Mouse (Mus musculus): ENCODE data around the gene Sgcd. TPM values are rescaled to one million over a fixed set of nuclear protein-coding genes. Genes with fewer than 3 reads are reported as not detected.

Gene Sgcd
- total RNA-seq (2022) = 10 to 100 TPM; 11.7 to 14.7 (median 12.5) TPM

DNA sequence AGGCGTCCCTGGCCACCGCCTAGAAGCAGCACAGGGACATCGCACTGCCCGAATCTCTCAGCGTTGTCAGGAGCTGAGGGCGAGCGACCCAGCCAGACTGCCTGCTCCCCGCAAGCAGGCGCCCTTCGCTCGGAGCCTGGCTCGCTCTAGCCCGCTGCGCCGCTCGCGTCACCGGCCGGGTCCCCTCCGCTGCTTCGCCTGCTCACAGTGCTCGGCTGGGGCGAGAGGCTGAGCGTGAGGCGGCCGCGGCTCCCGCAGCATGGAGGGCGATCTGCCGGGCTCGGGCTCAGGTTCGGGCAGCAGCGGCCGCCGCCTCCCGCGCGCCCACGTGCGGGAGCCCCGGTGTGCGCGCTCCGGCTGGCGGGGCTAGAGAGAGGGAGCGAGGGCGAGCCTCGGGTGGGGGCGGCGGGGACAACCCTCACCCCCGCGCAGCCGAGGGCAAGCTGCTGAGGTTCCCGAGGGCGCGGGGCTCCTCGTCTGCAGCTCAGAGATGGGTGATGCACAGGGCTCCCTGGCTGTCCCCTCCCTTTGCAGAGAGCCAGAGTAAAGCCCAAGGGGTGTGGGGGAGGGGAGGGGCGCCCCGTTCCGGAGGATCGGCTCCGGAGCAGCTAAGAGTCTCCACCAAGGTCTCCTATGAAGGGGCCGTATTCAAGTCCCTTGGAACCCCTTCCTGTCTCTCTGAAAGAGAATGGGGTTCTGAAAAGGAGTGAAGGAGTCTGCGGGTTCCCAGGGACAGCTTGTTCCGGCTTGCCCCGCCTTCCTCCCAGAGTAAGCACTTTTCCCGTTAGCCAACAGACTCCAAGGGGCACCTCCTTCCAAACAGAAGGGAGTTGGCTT lies at the start of gene Sgcd:
Gene Sgcd, minus strand, starts transcription at position 273 of the 837 bp plus-strand sequence.
- DNase-seq (ENCODE audit: low spot score in 2 of 2) = peak; percentile 26 to 30

DNA sequence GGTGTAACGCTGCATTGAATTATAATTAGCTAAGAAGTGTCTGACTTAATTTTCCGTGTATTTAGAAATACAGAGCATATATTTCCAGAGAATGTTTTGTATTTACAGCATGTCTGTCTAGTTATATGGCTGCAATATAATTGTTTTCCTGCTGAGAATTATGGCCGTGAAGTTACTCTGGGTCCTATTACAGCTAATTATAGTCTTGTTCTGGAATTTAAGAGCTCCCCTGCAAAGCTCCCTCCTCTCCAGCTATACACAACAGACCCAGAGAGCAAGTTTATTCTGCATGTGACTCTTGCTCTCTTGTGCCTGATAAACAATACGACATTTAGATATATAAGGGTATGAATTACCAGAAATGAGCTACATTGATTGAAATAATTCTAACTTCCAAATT lies 49.3 kb upstream of the Sgcd start:
- no peak for DNase-seq (ENCODE audit: low spot score in 2 of 2)

DNA sequence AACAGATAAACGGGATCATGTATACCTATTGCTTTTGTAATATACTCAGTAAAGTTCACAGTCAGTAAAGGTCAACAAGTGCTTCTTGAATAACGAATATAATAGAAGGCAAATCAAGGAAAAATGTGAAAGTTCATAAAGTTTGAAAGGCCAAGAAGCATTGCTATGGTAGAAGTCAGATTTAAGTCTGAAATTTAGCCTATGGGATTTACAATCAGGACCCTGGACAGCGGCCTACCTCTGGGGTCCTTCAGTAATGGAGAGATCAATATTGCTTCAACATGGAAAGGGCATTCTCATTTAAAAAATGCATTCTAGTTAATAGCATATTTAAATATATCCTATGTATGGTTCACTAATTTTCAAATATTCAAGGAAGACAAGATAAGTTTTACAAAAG lies 24.1 kb upstream of the Sgcd start:
- no peak for DNase-seq (ENCODE audit: low spot score in 2 of 2)

DNA sequence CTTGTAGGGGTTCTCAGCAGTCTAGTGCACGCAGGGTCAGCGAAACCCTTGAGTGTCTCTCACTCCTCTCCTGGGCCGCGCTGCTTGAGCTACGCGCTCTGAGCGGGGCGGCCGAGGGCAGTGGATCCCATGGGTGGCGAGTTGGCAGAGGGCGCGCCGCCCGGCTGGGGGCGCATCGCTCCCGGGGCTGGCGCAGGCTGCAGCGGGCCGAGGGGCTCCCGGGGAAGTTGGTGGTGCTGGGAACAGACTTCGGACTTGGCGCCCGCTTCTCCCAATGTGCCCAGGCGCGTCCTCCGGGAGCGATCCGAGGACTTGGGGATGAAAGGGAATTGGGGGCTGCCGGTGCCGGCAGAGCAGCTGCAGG lies 454 bp downstream of the Sgcd start:
- DNase-seq (ENCODE audit: low spot score in 2 of 2) = peak in 1 of 2 experiments; percentile 32

DNA sequence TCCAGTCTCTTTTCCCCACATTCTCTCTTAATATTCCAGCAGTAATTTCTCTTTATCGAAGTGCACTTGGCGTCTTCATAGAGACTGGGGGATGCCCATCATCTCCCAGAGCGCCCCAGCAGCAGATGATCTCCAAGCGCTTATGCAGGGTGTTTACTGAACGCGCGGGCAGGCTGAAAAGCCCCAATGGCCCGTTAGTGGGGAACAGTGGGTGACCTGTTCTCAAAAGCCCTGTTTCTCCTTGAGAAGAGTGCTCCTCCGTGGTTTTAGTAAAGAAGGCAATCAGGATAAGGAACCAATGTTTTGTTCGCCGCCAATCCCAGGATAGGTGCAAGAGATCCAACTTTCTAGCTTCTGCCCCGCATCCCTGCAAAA lies 889 bp downstream of the Sgcd start:
- DNase-seq (ENCODE audit: low spot score in 2 of 2) = peak in 1 of 2 experiments; percentile 6

DNA sequence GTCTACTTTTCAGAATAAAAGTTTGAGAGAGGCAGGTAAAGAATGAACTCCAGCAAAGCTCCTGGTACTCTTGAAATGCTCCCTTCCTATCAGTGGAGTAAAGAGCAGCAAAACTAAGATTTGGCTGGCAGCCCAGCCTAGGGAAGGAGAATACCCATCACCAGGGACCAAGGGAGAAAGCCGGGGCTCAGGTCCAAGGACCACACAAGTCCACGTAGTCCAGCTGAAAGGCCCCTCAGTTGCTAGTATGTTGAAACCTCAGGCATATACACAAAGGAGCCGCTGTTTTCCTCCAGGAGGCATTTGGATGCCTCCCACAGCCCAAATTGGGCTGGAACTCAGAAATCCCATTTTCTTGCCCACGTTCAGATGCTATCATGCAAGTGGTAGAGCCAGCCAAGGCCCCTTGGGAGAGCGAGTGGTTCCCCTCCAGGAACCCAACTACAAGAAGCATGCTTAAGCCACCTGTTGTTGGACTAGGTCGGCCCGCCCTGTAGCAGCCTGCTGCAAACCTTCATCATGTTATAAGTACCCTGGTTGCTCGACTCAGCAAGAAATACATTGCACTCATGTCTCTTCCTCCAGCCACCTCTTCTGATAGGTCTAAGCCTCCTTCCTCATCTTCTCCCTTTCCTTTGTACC lies 1.4 kb downstream of the Sgcd start:
- peak in 1 of 2 experiments; percentile 13 for DNase-seq (ENCODE audit: low spot score in 2 of 2)

DNA sequence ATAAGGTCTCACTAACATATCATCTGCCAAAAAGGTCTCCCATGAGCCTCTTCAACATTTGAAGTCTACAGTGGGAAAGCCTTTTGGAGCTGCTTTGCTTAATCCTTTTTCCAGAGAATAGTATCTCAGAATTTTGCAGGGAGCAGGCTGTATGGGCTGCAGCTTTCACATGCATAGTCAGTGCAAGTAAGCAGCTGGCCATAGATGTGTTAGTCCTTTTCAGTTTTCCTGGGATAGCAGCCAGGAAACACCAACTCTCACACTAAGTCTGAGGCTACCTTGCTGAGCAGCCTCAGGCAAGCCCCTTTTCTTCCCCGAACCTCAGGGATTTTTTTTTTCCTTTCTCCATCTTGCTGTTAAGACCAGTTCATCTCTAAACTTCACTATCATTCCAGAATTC lies 6.6 kb downstream of the Sgcd start:
- no peak for DNase-seq (ENCODE audit: low spot score in 2 of 2)

DNA sequence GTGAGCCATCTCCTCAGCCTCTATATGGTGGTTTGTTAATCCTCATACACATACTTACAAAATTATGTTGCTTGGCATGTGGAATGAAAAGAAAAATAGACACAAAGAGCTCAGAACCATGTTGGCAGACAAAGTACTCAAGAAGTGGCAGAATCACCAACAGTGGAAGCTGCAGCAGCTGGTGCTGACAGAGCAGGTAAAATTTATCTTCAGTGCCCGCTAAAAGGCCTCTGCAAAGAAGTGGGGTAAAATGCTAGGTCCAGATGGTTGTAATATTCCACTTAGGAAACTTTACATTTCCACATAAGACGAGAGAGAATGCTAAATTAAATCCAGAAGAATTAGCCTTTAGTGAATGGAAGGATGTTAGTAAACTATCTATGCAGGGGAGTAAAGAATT lies 7.7 kb downstream of the Sgcd start:
- DNase-seq (ENCODE audit: low spot score in 2 of 2) = no peak

DNA sequence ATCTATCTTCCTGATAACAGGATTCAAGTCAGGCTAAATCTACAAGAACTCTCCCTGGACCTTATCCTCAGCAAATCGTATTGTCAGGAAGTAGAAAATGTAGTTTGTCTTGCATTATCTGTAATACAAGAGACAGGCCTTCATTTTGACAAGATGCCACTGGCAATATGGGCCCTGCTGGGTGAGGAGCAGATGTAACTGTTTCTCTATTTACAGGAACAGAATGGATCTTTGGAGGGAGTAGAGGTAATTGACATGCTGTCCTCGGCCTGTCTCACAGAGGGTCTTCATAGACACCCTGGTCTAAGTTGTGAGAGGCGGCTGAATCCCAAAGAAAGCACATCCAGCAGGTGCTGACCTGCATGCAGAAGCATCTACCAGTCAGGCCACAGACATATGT lies 35.5 kb downstream of the Sgcd start:
- no peak for DNase-seq (ENCODE audit: low spot score in 2 of 2)

DNA sequence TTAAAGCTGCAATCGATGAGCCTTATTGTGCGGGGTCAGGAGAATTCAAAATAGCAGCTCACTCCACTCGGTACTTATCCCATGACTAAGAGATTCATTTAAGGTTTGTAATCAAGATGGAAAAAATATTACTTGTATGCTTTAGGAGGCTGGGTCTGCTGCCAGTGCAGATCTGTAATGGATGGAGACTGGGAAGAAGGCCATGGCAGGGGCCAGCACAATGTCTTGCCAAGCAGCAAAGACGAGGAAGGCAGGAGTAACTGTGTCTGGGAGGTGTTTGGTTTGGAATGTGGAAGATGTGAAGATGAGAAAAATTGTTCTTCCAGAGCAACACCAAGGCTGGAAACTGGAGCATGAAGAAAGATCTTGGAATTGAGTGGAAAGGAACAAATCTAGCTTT lies 36.4 kb downstream of the Sgcd start:
- DNase-seq (ENCODE audit: low spot score in 2 of 2) = no peak

DNA sequence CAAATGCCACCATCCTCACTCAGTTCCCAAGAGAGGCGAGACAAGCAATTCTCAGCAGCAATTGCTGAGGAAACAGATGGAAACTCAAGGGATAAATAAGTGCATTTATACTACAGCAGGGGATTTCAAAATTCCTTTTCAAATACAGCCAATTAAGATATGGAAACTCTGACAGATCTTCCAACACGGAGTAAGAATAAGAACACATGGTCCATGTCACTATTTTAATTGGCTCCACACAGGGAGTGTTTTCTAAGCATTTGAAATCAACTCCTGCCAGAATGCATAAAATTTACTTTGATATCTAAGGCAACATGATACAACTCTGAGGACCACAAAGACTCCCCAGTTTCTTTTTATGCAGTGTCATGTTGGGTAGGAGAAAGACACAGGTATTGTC lies 49.0 kb downstream of the Sgcd start:
- no peak for DNase-seq (ENCODE audit: low spot score in 2 of 2)

DNA sequence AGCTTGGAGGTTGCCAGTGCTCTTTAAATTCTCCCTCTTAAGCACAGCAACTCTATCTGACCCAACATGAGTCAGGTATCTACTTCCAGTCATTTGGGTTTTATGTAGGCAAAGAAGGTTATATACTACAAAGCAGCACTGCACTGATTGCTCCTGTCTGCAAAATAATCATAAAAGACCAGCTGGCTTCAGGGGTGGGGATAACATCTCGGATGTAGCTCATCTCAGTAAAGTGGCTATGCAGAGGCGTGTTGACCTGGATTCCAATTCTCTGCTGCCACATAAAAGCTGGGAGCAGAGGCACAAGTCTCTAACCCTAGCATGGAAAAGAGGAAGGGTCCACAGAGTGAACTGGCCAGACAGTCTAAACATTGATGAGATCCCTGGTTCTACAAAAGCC lies 71.2 kb downstream of the Sgcd start:
- no peak for DNase-seq (ENCODE audit: low spot score in 2 of 2)

DNA sequence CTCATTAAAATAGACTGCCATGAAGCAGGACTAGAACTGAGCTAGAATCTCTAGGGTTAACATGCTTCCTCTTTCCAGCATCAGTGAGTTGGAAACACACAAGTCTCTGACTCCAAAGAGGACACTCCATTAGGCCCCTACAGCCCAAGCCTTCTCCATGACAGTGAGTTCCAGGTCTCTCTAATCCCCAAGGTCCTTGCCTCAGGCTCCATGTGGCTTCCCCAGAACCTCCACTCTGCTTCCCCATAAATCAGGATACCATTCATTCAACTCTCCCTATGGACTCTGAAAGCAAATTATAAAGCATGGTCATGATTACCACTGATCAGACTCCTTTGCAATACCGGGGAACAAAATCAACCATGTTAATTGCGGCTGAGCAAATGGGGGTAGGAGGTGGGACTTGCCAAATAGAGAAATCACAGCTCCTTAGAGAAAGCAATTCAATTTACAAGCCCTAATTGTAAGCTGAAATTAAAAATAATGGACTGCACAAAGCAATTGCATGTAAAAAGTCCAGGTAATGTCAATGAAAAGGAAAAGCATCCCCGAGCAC lies 97.1 kb downstream of the Sgcd start:
- DNase-seq (ENCODE audit: low spot score in 2 of 2) = no peak

DNA sequence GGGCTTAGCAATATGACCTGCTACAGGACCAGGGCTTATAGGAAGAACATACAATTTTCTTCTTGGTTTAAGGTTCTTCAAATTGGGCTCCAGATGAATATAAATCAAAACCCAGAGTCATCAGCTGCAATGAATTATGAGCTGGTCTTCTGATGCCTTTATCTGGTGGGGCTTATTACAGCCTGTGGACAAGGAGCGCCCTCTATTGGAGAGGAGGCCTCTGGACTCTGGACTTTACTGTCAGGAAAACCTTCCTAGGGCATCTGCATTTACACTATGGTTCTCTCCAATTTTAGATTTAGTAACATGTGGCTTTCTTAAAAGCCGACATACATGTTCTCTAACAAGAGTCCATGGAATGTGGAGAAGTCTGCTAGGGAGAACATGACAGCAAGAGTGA lies 98.5 kb downstream of the Sgcd start:
- DNase-seq (ENCODE audit: low spot score in 2 of 2) = no peak

DNA sequence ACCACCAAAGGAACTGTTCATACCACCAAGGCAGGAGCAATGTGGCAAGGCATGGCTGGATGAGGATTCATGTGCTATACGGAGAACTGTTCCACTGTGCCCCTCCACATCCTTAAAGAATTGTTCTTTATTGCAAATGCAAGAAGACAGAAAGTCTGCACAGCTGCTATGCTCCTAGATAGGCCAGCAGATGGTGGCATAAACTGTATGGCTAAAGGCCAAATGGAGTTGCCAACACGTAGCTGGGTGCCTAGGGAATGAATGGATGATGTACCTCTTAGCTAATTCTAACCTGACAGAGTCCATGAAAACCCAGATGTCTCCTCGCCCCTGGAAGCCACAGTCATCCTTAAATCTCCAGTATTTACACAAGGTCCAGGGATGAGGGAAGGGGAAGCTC lies 103.5 kb downstream of the Sgcd start:
- peak; percentile 16 to 53 for DNase-seq (ENCODE audit: low spot score in 2 of 2)

DNA sequence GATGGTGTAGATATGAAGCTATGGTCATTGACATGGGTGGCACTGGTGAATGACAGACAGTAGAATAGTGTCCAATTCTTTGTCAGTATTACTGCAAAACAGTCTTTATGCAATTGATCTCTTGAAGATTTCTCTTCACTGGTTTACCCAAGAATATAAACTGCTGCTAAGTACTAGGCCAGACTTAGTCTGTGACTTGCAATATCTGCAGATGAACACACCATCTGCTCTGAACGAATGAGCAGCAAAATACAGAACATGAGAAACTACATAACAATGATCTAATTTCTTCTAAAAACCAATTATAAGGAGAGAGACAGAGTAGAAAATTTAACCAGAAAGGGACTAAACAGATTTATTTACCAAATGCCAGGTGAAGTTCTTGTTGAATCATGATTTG lies 105.2 kb downstream of the Sgcd start:
- DNase-seq (ENCODE audit: low spot score in 2 of 2) = no peak

DNA sequence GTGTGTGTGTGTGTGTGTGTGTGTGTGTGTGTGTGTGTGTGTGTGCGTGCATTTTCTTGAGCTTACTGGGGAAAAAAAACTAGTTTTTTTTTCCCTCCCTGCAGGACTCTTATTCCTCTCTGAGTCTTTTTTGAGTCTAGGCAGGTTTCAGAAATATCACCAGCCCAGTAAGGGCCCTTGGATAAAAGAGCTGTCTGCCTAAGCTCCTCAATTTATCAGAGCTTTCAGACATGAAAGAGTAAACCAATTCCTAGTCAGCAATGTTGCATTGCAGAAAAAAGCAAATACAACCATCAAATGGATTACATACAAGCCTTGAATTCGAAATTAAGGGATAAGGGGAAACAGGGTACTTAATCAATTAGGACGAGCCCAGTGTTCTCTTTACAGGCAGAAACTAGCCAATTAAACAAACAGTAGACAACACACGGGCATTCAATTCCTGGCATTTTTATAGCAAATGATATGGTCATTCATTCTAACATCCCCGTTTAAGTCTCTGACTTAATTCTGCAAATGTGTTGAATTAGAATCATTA lies 112.1 kb downstream of the Sgcd start:
- DNase-seq (ENCODE audit: low spot score in 2 of 2) = no peak

DNA sequence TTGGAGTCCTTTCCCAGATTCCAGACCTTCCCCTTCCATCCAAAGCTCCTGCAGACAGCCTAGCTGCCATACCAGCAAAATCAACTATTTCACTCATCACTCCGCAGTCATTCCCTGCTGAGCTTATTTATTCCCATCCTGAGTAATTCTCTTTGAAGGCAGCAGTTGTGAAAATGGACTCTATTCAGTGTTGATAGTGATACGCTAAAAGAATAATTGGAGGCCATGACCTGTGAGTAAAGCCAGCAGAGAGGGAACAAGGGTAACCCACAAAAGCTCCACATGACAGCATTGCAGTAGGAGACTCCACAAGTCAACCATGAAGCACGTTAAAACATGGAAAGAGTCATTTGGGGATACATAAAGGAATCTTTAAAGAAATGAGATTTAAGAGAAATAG lies 142.9 kb downstream of the Sgcd start:
- DNase-seq (ENCODE audit: low spot score in 2 of 2) = no peak

DNA sequence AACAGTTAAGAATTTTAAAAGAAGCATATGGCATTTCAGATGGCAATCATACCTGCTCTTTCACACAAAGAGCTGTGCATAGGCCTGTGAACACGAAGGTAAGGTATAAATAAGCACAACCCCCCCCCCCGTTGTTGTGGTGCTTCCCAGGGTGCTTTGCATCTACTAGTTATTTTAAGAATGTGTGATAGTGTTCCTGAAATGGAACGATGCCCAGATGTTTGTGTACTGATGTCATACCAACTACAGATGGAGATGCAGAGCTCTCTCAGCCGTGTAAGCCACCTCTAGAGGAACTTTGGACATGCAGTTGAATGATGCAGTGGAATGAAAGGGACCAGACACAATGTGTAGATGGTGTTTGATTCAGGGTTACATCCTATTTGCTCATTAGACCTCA lies 155.5 kb downstream of the Sgcd start:
- no peak for DNase-seq (ENCODE audit: low spot score in 2 of 2)

DNA sequence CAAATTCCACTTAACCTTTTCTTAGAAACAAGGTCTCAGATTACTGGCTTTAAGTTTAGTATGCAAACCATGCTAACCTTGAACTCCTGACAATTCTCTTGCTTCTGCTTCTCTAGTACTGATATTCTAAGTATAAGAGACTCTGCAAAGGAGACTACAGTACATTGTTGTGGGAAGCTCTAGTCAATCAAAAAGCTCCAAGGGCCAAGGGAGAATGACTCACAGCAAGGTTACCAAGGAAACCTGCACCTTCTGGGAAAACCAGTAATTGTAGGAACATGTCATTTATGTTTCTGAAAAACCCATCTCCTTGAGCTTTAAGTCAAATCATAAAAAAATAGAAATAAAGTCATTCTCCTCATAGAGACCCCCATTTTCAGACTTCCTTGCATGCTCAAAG lies 178.5 kb downstream of the Sgcd start:
- DNase-seq (ENCODE audit: low spot score in 2 of 2) = no peak

DNA sequence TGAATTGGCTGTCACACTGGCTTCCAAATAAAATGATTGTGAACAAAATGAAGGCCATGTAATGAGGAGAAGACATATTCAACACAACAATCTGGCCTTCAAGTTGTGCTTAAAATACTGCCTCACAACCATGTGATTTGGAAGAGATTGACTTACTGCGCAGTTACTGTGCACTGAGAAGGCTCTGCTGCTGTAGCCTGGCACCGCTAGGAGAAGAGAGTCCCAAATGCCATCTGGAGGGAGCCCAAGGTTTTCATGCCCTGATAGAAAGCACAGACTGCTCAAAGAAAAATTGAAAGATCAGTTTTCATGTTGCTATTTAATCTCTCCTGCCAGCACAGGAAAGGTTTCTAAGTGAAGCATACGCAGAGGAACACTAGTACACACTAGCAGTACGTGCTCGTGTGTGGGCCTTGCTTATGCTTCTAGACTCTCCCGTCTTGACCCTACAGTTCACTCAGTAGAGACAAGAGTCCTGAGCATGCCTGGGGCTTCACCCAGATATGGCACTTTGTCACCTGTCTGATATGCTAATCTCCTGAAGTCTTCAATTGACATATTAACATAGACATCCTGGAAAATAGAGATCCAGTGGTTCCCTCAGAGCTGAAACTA lies 184.6 kb downstream of the Sgcd start:
- no peak for DNase-seq (ENCODE audit: low spot score in 2 of 2)

DNA sequence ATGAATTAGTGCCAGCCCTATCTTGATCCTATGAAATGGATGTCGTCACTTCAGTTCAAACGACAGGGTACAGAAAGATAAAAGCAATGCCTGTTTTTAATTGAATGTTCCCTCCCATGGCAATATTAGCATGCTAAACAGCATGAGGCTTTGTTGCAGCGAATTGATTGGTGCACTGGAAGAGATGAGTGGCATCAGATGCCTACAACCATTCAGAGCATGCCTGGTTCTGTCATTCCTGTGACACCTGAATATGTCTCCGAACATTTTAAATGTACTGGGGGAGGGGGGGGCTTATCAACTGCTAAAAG lies 210.9 kb downstream of the Sgcd start:
- no peak for DNase-seq (ENCODE audit: low spot score in 2 of 2)

Measured in left cerebral cortex, adult 8-10 months (tissue).